Mouse (Mus musculus) limb, embryonic 10.5 days (tissue): ENCODE data around the gene Celf2. TPM values are rescaled to one million over a fixed set of nuclear protein-coding genes. Genes with fewer than 3 reads are reported as not detected.
A peak's percentile ranks its signal among the peaks of the same experiment; 100 is the strongest.

ENCODE experiments used
- DNase-seq: peaks from one replicate; pipeline ENCODE4 v3.0.0-alpha.2; 2017; ENCODE audit warnings: low spot score
- H3K27ac ChIP-seq: fragments of 300-500 bp; sonication (generic); 2 replicates; pipeline ENCODE4 v1.5.1; 2016; ENCODE audit warnings: mild to moderate bottlenecking
- H3K27me3 ChIP-seq: fragments of 300-500 bp; sonication (generic); 2 replicates; pipeline ENCODE4 v1.6.1; 2016; ENCODE audit warnings: low read depth, mild to moderate bottlenecking; ENCODE audit not compliant: poor library complexity, severe bottlenecking
- H3K36me3 ChIP-seq: fragments of 300-500 bp; sonication (generic); 2 replicates; pipeline ENCODE4 v1.6.1; 2016; ENCODE audit warnings: mild to moderate bottlenecking, moderate library complexity
- H3K4me1 ChIP-seq: fragments of 300-500 bp; sonication (generic); 2 replicates; pipeline ENCODE4 v1.6.1; 2016
- H3K4me3 ChIP-seq: fragments of 300-500 bp; sonication (generic); 2 replicates; pipeline ENCODE4 v1.5.1; 2016; ENCODE audit warnings: mild to moderate bottlenecking, moderate library complexity
- H3K9me3 ChIP-seq: fragments of 300-500 bp; sonication (generic); replicated peaks from 2 replicates; pipeline ENCODE4 v1.6.1; 2016; ENCODE audit warnings: mild to moderate bottlenecking
- WGBS: fragments of 180-500 bp; shearing (Covaris S2); methylation state at CpG from one replicate; pipeline ENCODE4 v1.1.7; 2016; 5-methylcytosine and 5-hydroxymethylcytosine counted together
- polyA plus RNA-seq: library from polyadenylated mRNA; unstranded; fragments of >200 nt; fragmentation: Nextera tagmentation; extraction: Ambion mirVana; gene quantifications from 2 replicates; pipeline ENCODE4 v1.2.1, GENCODE M21; 2016

Gene Celf2
- polyA plus RNA-seq, 1 experiment from 2014 or later = 16.2 TPM

GRCm38 (mm10) chr2:6720753-6721459 is 788.5 kb downstream of the Celf2 start:
- Histone ChIP-seq H3K27me3 (no peaks in the 10 kb centered on the region), H3K9me3 (no peaks in the 10 kb centered on the region), H3K27ac (peak overlapping the region; percentile 85), H3K4me1 (peaks cover 27% of the 10 kb centered on the region), H3K4me3 (peak overlapping the region; percentile 54), H3K36me3 (no peaks in the 10 kb centered on the region)
- WGBS = 22% methylated on average over 11 of the region's 11 CpGs
- peak; percentile 61 for DNase-seq

GRCm38 (mm10) chr2:6718864-6719263 is 790.5 kb downstream of the Celf2 start:
- peaks cover 27% of the 10 kb centered on the region for H3K4me1 ChIP-seq
- H3K36me3 ChIP-seq = no peaks in the 10 kb centered on the region

GRCm38 (mm10) chr2:6717953-6718352 is 791.4 kb downstream of the Celf2 start:
- 63% methylated on average over 3 of the region's 3 CpGs for WGBS
- no peaks in the 10 kb centered on the region for H3K36me3 ChIP-seq
- no peaks in the 10 kb centered on the region for H3K9me3 ChIP-seq
- DNase-seq = no peak
- peaks cover 25% of the 10 kb centered on the region for H3K4me1 ChIP-seq
- H3K27ac ChIP-seq = no peak overlapping the region
- H3K4me3 ChIP-seq = no peak overlapping the region
- H3K27me3 ChIP-seq = no peaks in the 10 kb centered on the region

More at GRCm38 (mm10) chr2:6718864-6719263, 790.5 kb downstream of the Celf2 start:
- no peak overlapping the region for H3K4me3 ChIP-seq
- DNase-seq = no peak
- H3K27ac ChIP-seq = no peak overlapping the region
- no peaks in the 10 kb centered on the region for H3K9me3 ChIP-seq
- no peaks in the 10 kb centered on the region for H3K27me3 ChIP-seq

GRCm38 (mm10) chr2:6715562-6715961 is 793.8 kb downstream of the Celf2 start:
- peaks cover 1% of the 10 kb centered on the region for H3K4me1 ChIP-seq
- DNase-seq = no peak
- no peak overlapping the region for H3K4me3 ChIP-seq
- no peak overlapping the region for H3K27ac ChIP-seq
- 96% methylated on average over 3 of the region's 3 CpGs for WGBS
- H3K36me3 ChIP-seq = no peaks in the 10 kb centered on the region
- H3K9me3 ChIP-seq = no peaks in the 10 kb centered on the region
- no peaks in the 10 kb centered on the region for H3K27me3 ChIP-seq

- 92% methylated on average over 6 of the region's 6 CpGs for WGBS
- no peaks in the 10 kb centered on the region for H3K36me3 ChIP-seq
- DNase-seq = no peak
Measured at GRCm38 (mm10) chr2:6713529-6713928, 795.8 kb downstream of the Celf2 start.

GRCm38 (mm10) chr2:6710687-6711430 is 798.5 kb downstream of the Celf2 start:
- 85% methylated on average over 7 of the region's 7 CpGs for WGBS
- H3K4me1 ChIP-seq = peaks cover 13% of the 10 kb centered on the region
- H3K27me3 ChIP-seq = no peaks in the 10 kb centered on the region
- DNase-seq = no peak
- no peaks in the 10 kb centered on the region for H3K9me3 ChIP-seq
- H3K4me3 ChIP-seq = no peak overlapping the region
- no peak overlapping the region for H3K27ac ChIP-seq
- H3K36me3 ChIP-seq = no peaks in the 10 kb centered on the region

More at GRCm38 (mm10) chr2:6713529-6713928, 795.8 kb downstream of the Celf2 start:
- no peaks in the 10 kb centered on the region for H3K4me1 ChIP-seq
- H3K27ac ChIP-seq = no peak overlapping the region
- H3K27me3 ChIP-seq = no peaks in the 10 kb centered on the region
- no peak overlapping the region for H3K4me3 ChIP-seq
- H3K9me3 ChIP-seq = no peaks in the 10 kb centered on the region

GRCm38 (mm10) chr2:6707959-6708519 is 801.3 kb downstream of the Celf2 start:
- no peak for DNase-seq
- 39% methylated on average over 5 of the region's 5 CpGs for WGBS

GRCm38 (mm10) chr2:6707276-6707675 is 802.1 kb downstream of the Celf2 start:
- 21% methylated on average over 2 of the region's 2 CpGs for WGBS
- Histone ChIP-seq H3K4me1 (peaks cover 18% of the 10 kb centered on the region), H3K4me3 (no peak overlapping the region), H3K36me3 (no peaks in the 10 kb centered on the region), H3K27me3 (no peaks in the 10 kb centered on the region), H3K27ac (0 out of 2 replicates have a peak overlapping the region, but pooled peaks have one; percentile 21), H3K9me3 (no peaks in the 10 kb centered on the region)
- DNase-seq = no peak

More at GRCm38 (mm10) chr2:6707959-6708519, 801.3 kb downstream of the Celf2 start:
- Histone ChIP-seq H3K27ac (0 out of 2 replicates have a peak overlapping the region, but pooled peaks have one; percentile 7), H3K4me1 (peaks cover 18% of the 10 kb centered on the region), H3K36me3 (no peaks in the 10 kb centered on the region), H3K27me3 (no peaks in the 10 kb centered on the region), H3K4me3 (no peak overlapping the region), H3K9me3 (no peaks in the 10 kb centered on the region)

- DNase-seq = no peak
- no peaks in the 10 kb centered on the region for H3K36me3 ChIP-seq
- H3K4me3 ChIP-seq = no peak overlapping the region
- no peaks in the 10 kb centered on the region for H3K27me3 ChIP-seq
- H3K9me3 ChIP-seq = no peaks in the 10 kb centered on the region
- H3K4me1 ChIP-seq = peaks cover 18% of the 10 kb centered on the region
- no peak overlapping the region for H3K27ac ChIP-seq
- WGBS = 65% methylated on average over 11 of the region's 11 CpGs
Measured at GRCm38 (mm10) chr2:6705929-6706739, 803.2 kb downstream of the Celf2 start.

- Histone ChIP-seq H3K27me3 (no peaks in the 10 kb centered on the region), H3K27ac (no peak overlapping the region), H3K4me3 (no peak overlapping the region), H3K4me1 (peaks cover 18% of the 10 kb centered on the region), H3K9me3 (no peaks in the 10 kb centered on the region), H3K36me3 (no peaks in the 10 kb centered on the region)
- DNase-seq = no peak
- WGBS = 67% methylated on average over 7 of the region's 7 CpGs
Measured at GRCm38 (mm10) chr2:6705475-6705874, 803.9 kb downstream of the Celf2 start.

- H3K9me3 ChIP-seq = no peaks in the 10 kb centered on the region
- WGBS = 92% methylated on average over 1 of the region's 1 CpGs
- DNase-seq = no peak
- H3K36me3 ChIP-seq = no peaks in the 10 kb centered on the region
- H3K4me3 ChIP-seq = no peak overlapping the region
- H3K4me1 ChIP-seq = peaks cover 18% of the 10 kb centered on the region
- no peaks in the 10 kb centered on the region for H3K27me3 ChIP-seq
- H3K27ac ChIP-seq = no peak overlapping the region
Measured at GRCm38 (mm10) chr2:6704804-6705203, 804.6 kb downstream of the Celf2 start.

GRCm38 (mm10) chr2:6704342-6704741 is 805.0 kb downstream of the Celf2 start:
- H3K27ac ChIP-seq = no peak overlapping the region
- WGBS = 93% methylated on average over 7 of the region's 7 CpGs
- peaks cover 18% of the 10 kb centered on the region for H3K4me1 ChIP-seq
- no peak overlapping the region for H3K4me3 ChIP-seq
- DNase-seq = no peak
- H3K9me3 ChIP-seq = no peaks in the 10 kb centered on the region
- H3K36me3 ChIP-seq = no peaks in the 10 kb centered on the region
- H3K27me3 ChIP-seq = no peaks in the 10 kb centered on the region
